Mouse (Mus musculus) stomach, embryonic 14.5 days (tissue): ENCODE results near the gene BC061212. TPM values are rescaled to one million over a fixed set of nuclear protein-coding genes. Genes with fewer than 3 reads are reported as not detected.
"Not testable (repeated sequence)": the region's sequence is repeated elsewhere in the genome, so short reads cannot be mapped to it uniquely, and the experiment has no call there.

Experiments
- ATAC-seq: fragments of 200-750 bp; cut with Nextera tagmentation; 2 replicates; pipeline ENCODE4 v1.8.0; 2017; ENCODE audit warnings: low read depth, moderate TSS enrichment; ENCODE audit not compliant: insufficient number of reproducible peaks, insufficient read depth, low FRiP score
- H3K27ac ChIP-seq: fragments of 300-500 bp; sonication (generic); 2 replicates; pipeline ENCODE4 v1.5.1; 2014; ENCODE audit warnings: mild to moderate bottlenecking, low read length, moderate library complexity, mixed read lengths
- H3K27me3 ChIP-seq: fragments of 300-500 bp; sonication (generic); 2 replicates; pipeline ENCODE4 v1.6.1; 2014; ENCODE audit warnings: low read length, control low read depth, mixed read lengths; ENCODE audit not compliant: control insufficient read depth, insufficient read depth
- H3K36me3 ChIP-seq: fragments of 300-500 bp; sonication (generic); 2 replicates; pipeline ENCODE4 v1.6.1; 2014; ENCODE audit warnings: mild to moderate bottlenecking, control low read depth, low read length, moderate library complexity, mixed read lengths; ENCODE audit not compliant: control insufficient read depth, insufficient read depth
- H3K4me1 ChIP-seq: fragments of 300-500 bp; sonication (generic); 2 replicates; pipeline ENCODE4 v1.6.1; 2014; ENCODE audit warnings: low read length, control low read depth, mixed read lengths; ENCODE audit not compliant: control insufficient read depth, insufficient read depth
- H3K4me2 ChIP-seq: fragments of 300-500 bp; sonication (generic); replicated peaks from 2 replicates; pipeline ENCODE4 v1.6.1; 2014; ENCODE audit warnings: low read depth, low read length, control low read depth
- H3K4me3 ChIP-seq: fragments of 300-500 bp; sonication (generic); 2 replicates; pipeline ENCODE4 v1.5.1; 2014; ENCODE audit warnings: low read depth, low read length, control low read depth
- H3K9ac ChIP-seq: fragments of 300-500 bp; sonication (generic); replicated peaks from 2 replicates; pipeline ENCODE4 v1.6.1; 2014; ENCODE audit warnings: low read depth, mild to moderate bottlenecking, control low read depth, low read length, moderate library complexity, mixed read lengths
- H3K9me3 ChIP-seq: fragments of 300-500 bp; sonication (generic); 2 replicates; pipeline ENCODE4 v1.6.1; 2016; ENCODE audit warnings: low read depth, low read length, control low read depth; ENCODE audit not compliant: control insufficient read depth
- WGBS: fragments of 180-500 bp; shearing (Covaris S2); extraction: QIAGEN DNeasy Blood & Tissue Kit; methylation state at CpG from one replicate; pipeline ENCODE4 v1.1.7; 2014; 5-methylcytosine and 5-hydroxymethylcytosine counted together
- polyA plus RNA-seq: library from polyadenylated mRNA; unstranded; fragments of >200 nt; fragmentation: Nextera tagmentation; extraction: Ambion mirVana; gene quantifications from 2 replicates; pipeline ENCODE4 v1.2.1, GENCODE M21; 2014

Gene BC061212
- not detected in 2 replicates for polyA plus RNA-seq

DNA sequence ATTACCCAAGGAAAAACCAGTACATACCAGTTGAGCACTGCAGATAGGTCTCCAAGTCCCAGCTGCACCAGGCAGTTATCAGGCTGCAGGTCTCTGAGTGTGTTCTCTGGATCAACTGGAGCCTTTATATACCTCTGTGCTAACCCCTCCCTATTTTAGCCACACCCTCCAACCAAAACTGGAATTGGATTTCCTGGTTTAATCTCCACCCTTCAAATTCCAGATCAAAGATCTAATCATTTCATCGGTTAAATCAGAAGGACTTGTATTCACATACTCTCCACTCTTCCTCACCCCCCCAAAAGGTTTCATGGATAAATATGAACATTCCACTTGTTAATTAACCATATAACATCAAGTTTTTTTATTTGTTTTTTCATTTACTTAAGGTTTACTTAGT lies at the start of gene BC061212:
Gene BC061212 (minus strand): TSS at position 101 of the 400 bp plus-strand sequence.
- not testable (repeated sequence) for H3K4me3 ChIP-seq, H3K4me1 ChIP-seq, H3K36me3 ChIP-seq, H3K27ac ChIP-seq, ATAC-seq, H3K27me3 ChIP-seq, H3K9ac ChIP-seq, H3K9me3 ChIP-seq, H3K4me2 ChIP-seq
- no CpG with 5 or more reads among the region's 1 CpGs for WGBS

DNA sequence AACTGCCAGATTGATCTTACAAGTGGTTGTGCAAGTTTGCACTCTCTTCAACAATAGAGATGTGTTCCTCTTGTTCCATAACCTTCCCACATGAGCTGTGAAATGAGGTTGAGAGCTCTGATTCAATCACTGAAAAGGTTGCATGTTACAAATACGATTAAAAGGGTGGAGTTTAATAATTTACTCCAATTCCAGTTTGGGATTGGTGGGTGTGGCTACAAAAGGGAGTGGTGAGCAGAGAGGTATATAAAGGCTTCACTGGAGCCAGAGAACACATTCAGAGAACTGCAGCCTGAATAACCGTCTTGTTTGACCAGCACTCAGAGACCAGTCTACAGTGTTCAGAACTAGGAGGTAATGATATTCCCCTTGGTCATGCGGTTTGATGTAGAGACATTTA lies 5.7 kb upstream of the BC061212 start, which contains the start of gene Gm6351:
Gene Gm6351 (plus strand): TSS at position 301 of the 400 bp plus-strand sequence.
- WGBS = no CpG with 5 or more reads among the region's 3 CpGs
- H3K4me2 ChIP-seq, ATAC-seq, H3K4me3 ChIP-seq, H3K27ac ChIP-seq, H3K36me3 ChIP-seq, H3K9me3 ChIP-seq, H3K27me3 ChIP-seq, H3K9ac ChIP-seq, H3K4me1 ChIP-seq: not testable (repeated sequence)

Other genes with a start within 250 kb of the BC061212 start
- gene Gm7792, start 226.8 kb downstream of the BC061212 start, polyA plus RNA-seq = not detected in 2 replicates
- gene Gm16429, start 141.5 kb downstream of the BC061212 start, polyA plus RNA-seq = not detected in 2 replicates
- not detected in 2 replicates for gene Gm6351, start 5.8 kb upstream of the BC061212 start, polyA plus RNA-seq
- gene Gm3106, start 147.5 kb upstream of the BC061212 start, polyA plus RNA-seq = not detected in 2 replicates
- not detected in 2 replicates for gene A430089I19Rik, start 236.3 kb upstream of the BC061212 start, polyA plus RNA-seq
- gene Gm6502, start 243.9 kb upstream of the BC061212 start, polyA plus RNA-seq = not detected in 2 replicates